Mouse (Mus musculus): ENCODE results near the gene Spi1. TPM values are rescaled to one million over a fixed set of nuclear protein-coding genes. Genes with fewer than 3 reads are reported as not detected.

Gene Spi1
- polyA plus RNA-seq, 1 experiment from 2014 or later = 15.1 TPM

DNA sequence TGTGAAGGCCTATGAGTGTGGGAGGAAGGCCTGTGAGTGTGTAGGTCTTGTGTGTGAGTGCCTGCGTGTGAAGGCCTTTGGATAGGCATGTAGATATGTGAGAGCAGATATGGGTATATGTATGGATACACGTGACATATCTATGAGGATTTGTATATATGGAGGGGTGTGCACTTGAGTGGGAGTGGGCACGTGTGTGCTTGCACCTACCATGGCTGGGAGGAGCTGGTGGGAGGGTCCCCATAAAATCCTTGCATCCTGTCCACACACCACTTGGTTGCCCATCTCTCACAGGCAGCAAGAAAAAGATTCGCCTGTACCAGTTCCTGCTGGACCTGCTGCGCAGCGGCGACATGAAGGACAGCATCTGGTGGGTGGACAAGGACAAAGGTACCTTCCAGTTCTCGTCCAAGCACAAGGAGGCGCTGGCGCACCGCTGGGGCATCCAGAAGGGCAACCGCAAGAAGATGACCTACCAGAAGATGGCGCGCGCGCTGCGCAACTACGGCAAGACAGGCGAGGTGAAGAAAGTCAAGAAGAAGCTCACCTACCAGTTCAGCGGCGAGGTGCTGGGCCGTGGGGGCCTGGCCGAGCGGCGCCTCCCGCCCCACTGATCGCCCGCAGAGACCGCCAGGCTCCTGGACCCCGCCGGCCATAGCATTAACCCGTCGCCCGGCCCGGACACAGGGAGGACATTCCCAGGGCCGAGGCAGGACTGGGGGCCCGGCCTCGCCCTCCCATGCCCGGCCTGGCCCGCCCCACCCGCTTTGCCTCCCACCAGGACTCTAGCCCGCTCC, 32.8 kb downstream of the Spi1 start:
- ATAC-seq (ENCODE audit: low read depth) = peak; percentile 54

DNA sequence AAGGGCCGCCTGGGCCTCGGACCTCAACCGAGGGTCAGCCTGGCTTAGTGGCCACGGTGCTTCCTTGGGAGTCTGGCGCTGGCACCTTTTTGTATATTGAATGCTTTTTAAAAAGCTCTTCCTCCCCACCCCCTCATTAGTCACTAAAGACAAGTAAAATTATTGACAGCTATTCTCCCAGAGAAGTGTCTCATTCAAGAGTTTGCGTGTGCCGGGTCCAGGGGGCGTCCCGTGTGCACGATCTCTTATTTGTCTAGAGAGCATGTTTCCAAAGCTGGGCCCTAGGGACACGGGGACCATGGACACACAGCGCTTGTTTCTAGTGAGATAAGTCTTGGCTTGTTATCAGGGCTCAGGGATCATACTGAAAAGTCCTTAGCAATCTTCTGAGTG, 33.4 kb downstream of the Spi1 start:
- WGBS (ENCODE audit: insufficient replicate concordance) = 76% methylated on average over 12 of the region's 12 CpGs
- Histone ChIP-seq H3K9ac (peak overlapping the region; percentile 40; the same call in 1 of the 2 replicates), H3K27ac (no peak overlapping the region), H3K4me3 (replicated peaks) (peak overlapping the region; percentile 42), H3K36me3 (no peaks in the 10 kb centered on the region), H3K4me1 (replicated peaks) (peaks cover 35% of the 10 kb centered on the region), H3K27me3 (no peaks in the 10 kb centered on the region), H3K9me3 (replicated peaks) (no peaks in the 10 kb centered on the region), H3K4me2 (peak overlapping the region; percentile 58)
- ATAC-seq (ENCODE audit: low read depth) (no peak), DNase-seq (no peak)

More for the DNA sequence above, 32.8 kb downstream of the Spi1 start:
- Histone ChIP-seq H3K9me3 (replicated peaks) (no peaks in the 10 kb centered on the region), H3K27me3 (no peaks in the 10 kb centered on the region), H3K9ac (peak overlapping the region; percentile 40; the same call in 1 of the 2 replicates), H3K4me1 (replicated peaks) (peaks cover 36% of the 10 kb centered on the region), H3K4me2 (peak overlapping the region; percentile 58), H3K36me3 (no peaks in the 10 kb centered on the region), H3K4me3 (replicated peaks) (peak overlapping the region; percentile 42), H3K27ac (no peak overlapping the region)
- DNase-seq = peak; percentile 82
- 56% methylated on average over 42 of the region's 42 CpGs for WGBS (ENCODE audit: insufficient replicate concordance)

DNA sequence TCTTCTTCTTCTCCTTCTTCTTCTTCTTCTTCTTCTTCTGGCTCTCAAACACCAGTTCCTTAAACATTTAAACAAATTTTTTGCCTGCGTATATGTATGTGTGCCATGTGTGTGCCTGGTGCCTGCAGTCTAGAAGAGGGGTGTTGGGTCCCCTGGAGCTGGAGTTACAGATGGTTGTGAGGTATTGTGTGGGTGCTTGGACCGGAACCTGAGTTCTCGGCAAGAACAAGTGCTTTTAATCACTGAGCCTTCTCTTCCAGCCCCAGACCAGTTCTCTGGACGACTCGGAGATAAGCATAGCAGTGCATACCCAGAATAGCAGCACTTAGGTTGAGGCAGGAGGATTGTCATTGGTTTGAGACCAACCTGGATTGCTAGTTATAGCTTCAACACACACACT, 34.7 kb downstream of the Spi1 start:
- no peaks in the 10 kb centered on the region for H3K9me3 ChIP-seq (replicated peaks)
- ATAC-seq (ENCODE audit: low read depth) (no peak), DNase-seq (no peak)
- 60% methylated on average over 5 of the region's 5 CpGs for WGBS (ENCODE audit: insufficient replicate concordance)
- no peak overlapping the region for H3K9ac ChIP-seq
- H3K4me1 ChIP-seq (replicated peaks) = peaks cover 35% of the 10 kb centered on the region
- no peaks in the 10 kb centered on the region for H3K36me3 ChIP-seq
- peaks cover 11% of the 10 kb centered on the region; the same call in 1 of the 2 replicates for H3K27me3 ChIP-seq
- no peak overlapping the region for H3K4me2 ChIP-seq
- H3K4me3 ChIP-seq (replicated peaks) = no peak overlapping the region
- H3K27ac ChIP-seq = no peak overlapping the region

DNA sequence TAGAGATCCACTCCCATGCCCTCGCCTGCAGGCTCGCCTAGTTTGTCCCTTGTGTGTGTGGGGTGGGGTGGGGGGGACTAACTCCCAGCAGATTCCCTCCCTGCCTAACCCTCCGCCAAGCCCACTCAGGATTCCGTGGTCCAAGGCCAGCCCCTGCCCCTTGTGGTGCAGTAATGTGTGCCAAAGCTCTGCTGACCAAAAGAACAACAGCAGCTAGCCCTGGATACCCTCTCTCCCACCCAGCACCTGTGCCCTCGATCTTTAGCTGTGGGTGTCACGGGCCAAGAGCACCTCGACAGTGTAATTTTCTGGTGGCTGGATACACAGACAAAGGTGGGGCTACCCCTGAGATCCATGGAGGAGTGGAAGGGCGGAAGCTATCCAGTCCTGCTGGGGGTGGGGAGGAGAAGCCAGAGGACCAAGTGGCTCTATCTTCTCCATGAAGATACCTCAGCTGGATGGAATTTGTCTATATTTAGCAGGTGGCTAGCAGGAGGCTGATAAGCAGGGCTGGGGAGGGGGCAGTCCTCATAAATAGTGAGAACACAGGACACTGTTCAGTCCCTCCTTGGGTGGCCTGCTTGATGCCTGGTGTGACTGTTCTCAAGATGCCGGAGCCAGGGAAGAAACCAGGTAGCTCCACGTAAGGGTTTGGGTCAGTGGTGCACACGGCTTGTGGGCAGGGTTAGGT, 35.5 kb downstream of the Spi1 start, which contains the start of gene Mybpc3:
Gene Mybpc3 (plus strand): TSS at position 560 of the 691 bp plus-strand sequence.
- H3K4me3 ChIP-seq (replicated peaks) = no peak within 1 kb of the TSS
- H3K9ac ChIP-seq = no peak within 1 kb of the TSS
- 66% methylated on average over 11 of the region's 11 CpGs for WGBS (ENCODE audit: insufficient replicate concordance)

DNA sequence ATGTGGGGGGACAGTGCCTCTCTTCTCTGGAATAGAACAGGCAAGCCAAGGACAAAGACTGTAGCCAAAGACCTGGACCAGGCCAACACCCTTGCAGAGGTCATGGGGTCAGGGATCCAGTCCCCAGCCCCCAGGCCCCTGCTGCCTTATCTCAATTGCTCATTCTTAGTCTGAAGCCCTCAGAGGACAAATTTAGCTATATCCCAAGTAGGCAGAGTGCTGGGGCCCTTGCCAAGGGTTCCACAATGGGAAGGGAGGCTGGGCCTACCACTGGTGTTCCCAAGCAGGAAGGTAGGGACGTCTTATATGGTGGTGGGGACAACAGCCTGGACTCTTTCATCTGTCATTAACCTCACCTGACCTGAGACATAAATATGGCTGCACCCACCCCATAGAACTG, 36.5 kb downstream of the Spi1 start:
- Histone ChIP-seq H3K27ac (no peak overlapping the region), H3K9me3 (replicated peaks) (no peaks in the 10 kb centered on the region), H3K4me3 (replicated peaks) (no peak overlapping the region), H3K4me2 (no peak overlapping the region), H3K9ac (no peak overlapping the region), H3K4me1 (replicated peaks) (peaks cover 18% of the 10 kb centered on the region), H3K36me3 (no peaks in the 10 kb centered on the region), H3K27me3 (peaks cover 11% of the 10 kb centered on the region; the same call in 1 of the 2 replicates)
- WGBS (ENCODE audit: insufficient replicate concordance) = 50% methylated on average over 1 of the region's 1 CpGs
- DNase-seq (no peak), ATAC-seq (ENCODE audit: low read depth) (no peak)

More for the DNA sequence above, 35.5 kb downstream of the Spi1 start, which contains the start of gene Mybpc3:
- no peak within 1 kb of the TSS for H3K27ac ChIP-seq
- no peaks in the 10 kb centered on the region for H3K36me3 ChIP-seq
- no peak for ATAC-seq (ENCODE audit: low read depth)
- peaks cover 11% of the 10 kb centered on the region; the same call in 1 of the 2 replicates for H3K27me3 ChIP-seq
- H3K4me2 ChIP-seq = no peak within 1 kb of the TSS
- no peaks in the 10 kb centered on the region for H3K9me3 ChIP-seq (replicated peaks)
- peaks cover 27% of the 10 kb centered on the region for H3K4me1 ChIP-seq (replicated peaks)
- no peak for DNase-seq

DNA sequence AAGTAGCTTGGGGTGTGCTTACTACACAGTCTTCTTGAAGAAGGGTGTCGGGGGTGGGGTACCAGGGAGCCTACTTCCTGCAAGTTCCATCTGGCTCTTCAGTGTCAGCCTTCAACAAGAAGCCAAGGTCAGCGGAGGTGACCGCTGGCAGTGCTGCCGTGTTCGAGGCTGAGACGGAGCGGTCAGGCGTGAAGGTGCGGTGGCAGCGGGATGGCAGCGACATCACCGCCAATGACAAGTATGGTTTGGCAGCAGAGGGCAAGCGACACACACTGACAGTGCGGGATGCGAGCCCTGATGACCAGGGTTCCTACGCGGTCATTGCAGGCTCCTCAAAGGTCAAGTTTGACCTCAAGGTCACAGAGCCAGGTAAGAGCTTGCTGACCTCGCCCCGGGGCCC, 36.9 kb downstream of the Spi1 start:
- Histone ChIP-seq H3K4me3 (replicated peaks) (no peak overlapping the region), H3K27me3 (peaks cover 11% of the 10 kb centered on the region; the same call in 1 of the 2 replicates), H3K4me2 (no peak overlapping the region), H3K36me3 (no peaks in the 10 kb centered on the region), H3K4me1 (replicated peaks) (peaks cover 14% of the 10 kb centered on the region), H3K9ac (no peak overlapping the region), H3K9me3 (replicated peaks) (no peaks in the 10 kb centered on the region), H3K27ac (no peak overlapping the region)
- ATAC-seq (ENCODE audit: low read depth) (no peak), DNase-seq (no peak)
- WGBS (ENCODE audit: insufficient replicate concordance) = 85% methylated on average over 19 of the region's 19 CpGs

DNA sequence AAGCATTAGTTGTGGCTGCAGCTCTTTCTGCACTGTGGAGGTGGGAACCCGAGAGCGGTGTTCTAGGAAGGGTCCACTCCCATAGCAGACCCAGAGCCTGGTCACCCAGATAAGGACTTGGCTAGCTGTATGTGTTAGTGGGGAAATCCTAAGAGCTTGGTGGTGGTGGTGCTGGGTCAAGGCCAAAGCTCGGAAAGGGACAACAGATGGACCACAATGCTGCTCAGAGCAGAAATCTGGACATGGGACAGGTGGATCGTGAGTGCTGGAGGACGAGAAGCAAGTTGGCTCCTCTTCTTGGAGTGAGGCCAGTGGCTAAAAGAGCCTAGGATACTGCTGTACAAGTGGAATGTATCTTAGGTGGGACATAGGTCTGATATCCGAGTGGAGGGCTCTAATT, 37.4 kb downstream of the Spi1 start:
- Histone ChIP-seq H3K9ac (no peak overlapping the region), H3K27ac (no peak overlapping the region), H3K4me2 (no peak overlapping the region), H3K27me3 (peaks cover 11% of the 10 kb centered on the region; the same call in 1 of the 2 replicates), H3K4me3 (replicated peaks) (no peak overlapping the region), H3K36me3 (no peaks in the 10 kb centered on the region), H3K4me1 (replicated peaks) (peaks cover 9% of the 10 kb centered on the region), H3K9me3 (replicated peaks) (no peaks in the 10 kb centered on the region)
- no peak for ATAC-seq (ENCODE audit: low read depth)
- no peak for DNase-seq
- 62% methylated on average over 6 of the region's 6 CpGs for WGBS (ENCODE audit: insufficient replicate concordance)

DNA sequence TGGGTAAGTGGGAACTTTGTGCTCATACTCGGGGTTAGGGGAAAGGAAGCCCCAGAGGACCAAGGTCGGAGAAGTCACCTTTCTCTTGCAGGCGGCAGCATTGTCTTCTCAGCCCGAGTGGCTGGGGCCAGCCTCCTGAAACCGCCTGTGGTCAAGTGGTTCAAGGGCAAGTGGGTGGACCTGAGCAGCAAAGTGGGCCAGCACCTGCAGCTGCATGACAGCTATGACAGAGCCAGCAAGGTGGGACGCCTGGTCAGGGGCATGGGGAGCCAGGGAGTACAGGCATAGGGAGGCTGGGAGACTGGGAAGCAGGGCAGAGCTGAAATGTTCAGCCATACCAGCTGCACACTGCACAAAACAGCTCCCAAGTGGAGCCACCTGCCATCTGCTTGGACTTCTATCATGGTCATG, 38.1 kb downstream of the Spi1 start:
- Histone ChIP-seq H3K27ac (no peak overlapping the region), H3K27me3 (peaks cover 11% of the 10 kb centered on the region; the same call in 1 of the 2 replicates), H3K36me3 (no peaks in the 10 kb centered on the region), H3K4me1 (replicated peaks) (peaks cover 2% of the 10 kb centered on the region; the same call in 1 of the 2 replicates), H3K4me2 (no peak overlapping the region), H3K9me3 (replicated peaks) (no peaks in the 10 kb centered on the region), H3K4me3 (replicated peaks) (no peak overlapping the region), H3K9ac (no peak overlapping the region)
- DNase-seq (no peak), ATAC-seq (ENCODE audit: low read depth) (no peak)
- WGBS (ENCODE audit: insufficient replicate concordance) = 49% methylated on average over 6 of the region's 6 CpGs

DNA sequence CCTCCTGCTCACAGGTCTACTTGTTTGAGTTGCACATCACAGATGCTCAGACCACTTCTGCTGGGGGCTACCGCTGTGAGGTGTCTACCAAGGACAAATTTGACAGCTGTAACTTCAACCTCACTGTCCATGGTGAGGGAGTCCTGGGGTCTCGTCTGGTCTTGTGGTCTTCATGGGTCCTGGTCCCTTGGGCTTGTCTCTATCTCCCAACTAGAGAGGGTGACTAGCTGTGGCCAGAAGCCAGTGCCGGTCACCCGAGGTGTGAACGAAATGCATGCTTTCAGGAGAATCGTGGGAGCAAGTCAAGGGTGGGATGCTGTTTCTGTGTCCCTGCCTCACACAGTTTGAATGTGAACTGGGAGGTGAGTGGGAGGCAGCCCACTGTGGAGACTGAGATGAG, 38.8 kb downstream of the Spi1 start:
- Histone ChIP-seq H3K4me3 (replicated peaks) (no peak overlapping the region), H3K27me3 (peaks cover 11% of the 10 kb centered on the region; the same call in 1 of the 2 replicates), H3K9ac (no peak overlapping the region), H3K4me2 (no peak overlapping the region), H3K27ac (no peak overlapping the region), H3K9me3 (replicated peaks) (no peaks in the 10 kb centered on the region), H3K4me1 (replicated peaks) (no peaks in the 10 kb centered on the region), H3K36me3 (no peaks in the 10 kb centered on the region)
- WGBS (ENCODE audit: insufficient replicate concordance) = 65% methylated on average over 6 of the region's 6 CpGs
- DNase-seq (no peak), ATAC-seq (ENCODE audit: low read depth) (no peak)

DNA sequence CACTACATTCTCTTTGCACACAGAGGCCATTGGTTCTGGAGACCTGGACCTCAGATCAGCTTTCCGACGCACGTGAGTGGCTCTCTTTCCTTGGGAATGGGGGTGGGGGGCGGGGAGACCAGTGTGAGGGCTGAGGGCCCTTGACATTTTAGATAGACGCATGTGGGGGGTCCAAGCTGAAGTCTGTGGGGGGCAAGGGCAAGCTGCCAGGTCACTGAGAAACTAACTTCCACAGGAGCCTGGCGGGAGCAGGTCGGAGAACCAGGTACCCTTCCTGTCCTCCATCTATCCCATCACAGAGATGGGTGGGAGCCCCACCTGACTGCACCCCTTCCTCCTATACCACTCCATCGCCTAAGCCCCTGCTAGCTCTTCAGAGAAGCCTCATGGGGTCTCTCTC, 39.3 kb downstream of the Spi1 start:
- ATAC-seq (ENCODE audit: low read depth) = no peak
- Histone ChIP-seq H3K4me3 (replicated peaks) (no peak overlapping the region), H3K4me1 (replicated peaks) (no peaks in the 10 kb centered on the region), H3K9ac (no peak overlapping the region), H3K27me3 (peaks cover 11% of the 10 kb centered on the region; the same call in 1 of the 2 replicates), H3K27ac (no peak overlapping the region), H3K9me3 (replicated peaks) (no peaks in the 10 kb centered on the region), H3K36me3 (no peaks in the 10 kb centered on the region), H3K4me2 (no peak overlapping the region)
- WGBS (ENCODE audit: insufficient replicate concordance) = 55% methylated on average over 8 of the region's 8 CpGs
- no peak for DNase-seq

DNA sequence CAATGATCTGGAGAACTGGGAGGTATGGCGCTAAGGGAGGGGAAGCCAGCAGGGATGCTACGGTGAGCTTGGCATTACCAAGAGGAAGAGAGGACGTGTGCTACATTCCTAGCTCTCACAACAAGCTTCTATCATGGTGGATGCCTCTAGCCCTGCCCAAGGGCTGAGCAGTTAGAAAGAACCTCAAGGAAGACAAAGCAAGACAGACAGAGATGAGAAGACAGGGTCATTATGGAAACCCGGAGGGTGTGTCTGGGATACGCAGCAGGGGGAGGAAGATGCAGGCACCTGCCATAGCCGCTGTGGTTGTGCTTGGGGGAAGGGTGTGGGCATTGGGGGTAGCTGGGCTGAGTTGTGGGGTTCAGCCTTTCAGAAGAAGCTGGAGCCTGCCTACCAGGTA, 41.3 kb downstream of the Spi1 start:
- Histone ChIP-seq H3K36me3 (no peaks in the 10 kb centered on the region), H3K27me3 (peaks cover 11% of the 10 kb centered on the region; the same call in 1 of the 2 replicates), H3K9ac (no peak overlapping the region), H3K4me2 (no peak overlapping the region), H3K4me1 (replicated peaks) (no peaks in the 10 kb centered on the region), H3K4me3 (replicated peaks) (no peak overlapping the region), H3K9me3 (replicated peaks) (no peaks in the 10 kb centered on the region), H3K27ac (no peak overlapping the region)
- ATAC-seq (ENCODE audit: low read depth) (no peak), DNase-seq (no peak)
- WGBS (ENCODE audit: insufficient replicate concordance) = 78% methylated on average over 6 of the region's 6 CpGs

Measured in liver, embryonic 13.5 days (tissue).